Mouse (Mus musculus) liver, embryonic 14.5 days (tissue): ENCODE measurements around the gene Eci1. TPM values are rescaled to one million over a fixed set of nuclear protein-coding genes. Genes with fewer than 3 reads are reported as not detected.

Experiments
- ATAC-seq: fragments of 200-750 bp; cut with Nextera tagmentation; 2 replicates; pipeline ENCODE4 v1.8.0; 2017; ENCODE audit warnings: moderate number of reproducible peaks, mild to moderate bottlenecking, moderate library complexity; ENCODE audit not compliant: insufficient read depth
- DNase-seq, 3 experiments: peaks; one replicate each; pipeline ENCODE4 v3.0.0-alpha.2; 2012 to 2013; ENCODE audit warnings: low read depth in 3 of 3, low spot score in 3 of 3
- H3K27ac ChIP-seq: fragments of 300-500 bp; sonication (generic); 2 replicates; pipeline ENCODE4 v1.5.1; 2014; ENCODE audit warnings: moderate library complexity, mild to moderate bottlenecking, control low read depth, inconsistent platforms
- H3K27me3 ChIP-seq: fragments of 300-500 bp; sonication (generic); 2 replicates; pipeline ENCODE4 v1.6.1; 2014; ENCODE audit warnings: mild to moderate bottlenecking, low read length, moderate library complexity; ENCODE audit not compliant: control insufficient read depth, insufficient read depth
- H3K36me3 ChIP-seq: fragments of 300-500 bp; sonication (generic); replicated peaks from 2 replicates; pipeline ENCODE4 v1.6.1; 2014; ENCODE audit warnings: low read depth; ENCODE audit not compliant: control insufficient read depth, insufficient read depth
- H3K4me1 ChIP-seq, 2 experiments: fragments of 200-500 bp in 1 of 2; fragments of 300-500 bp in 1 of 2; sonication (generic) in 1 of 2; replicated peaks; 2 replicates each; pipeline ENCODE4 v1.6.1; 2012 to 2014; ENCODE audit warnings: antibody characterized with exemption in 1 of 2, inconsistent platforms in 1 of 2, low read length in 1 of 2; ENCODE audit not compliant: control insufficient read depth in 2 of 2, insufficient read depth in 2 of 2
- H3K4me2 ChIP-seq: fragments of 300-500 bp; sonication (generic); 2 replicates; pipeline ENCODE4 v1.6.1; 2014; ENCODE audit warnings: low read depth, mild to moderate bottlenecking, control low read depth, moderate library complexity
- H3K4me3 ChIP-seq, 2 experiments: fragments of 200-500 bp in 1 of 2; fragments of 300-500 bp in 1 of 2; sonication (generic) in 1 of 2; 2 replicates each; pipeline ENCODE4 v1.5.1; 2012 to 2014; ENCODE audit warnings: low read depth in 2 of 2, low read length in 2 of 2, mild to moderate bottlenecking in 2 of 2, control low read depth in 1 of 2, inconsistent platforms in 1 of 2, moderate library complexity in 1 of 2; ENCODE audit not compliant: insufficient read depth in 1 of 2
- H3K9ac ChIP-seq: fragments of 300-500 bp; sonication (generic); replicated peaks from 2 replicates; pipeline ENCODE4 v1.6.1; 2014; ENCODE audit warnings: mild to moderate bottlenecking, control low read depth, moderate library complexity
- H3K9me3 ChIP-seq: fragments of 300-500 bp; sonication (generic); 2 replicates; pipeline ENCODE4 v1.6.1; 2016; ENCODE audit warnings: low read length, mixed read lengths; ENCODE audit not compliant: control insufficient read depth
- CTCF ChIP-seq: IDR thresholded peaks from 2 replicates; pipeline ENCODE4 v1.5.1; 2016; ENCODE audit warnings: antibody characterized with exemption, low read depth, control low read depth
- EP300 ChIP-seq: IDR thresholded peaks from 2 replicates; pipeline ENCODE4 v1.6.1; 2016; ENCODE audit warnings: antibody characterized with exemption, low read depth
- WGBS: fragments of 180-500 bp; shearing (Covaris S2); extraction: QIAGEN DNeasy Blood & Tissue Kit; methylation state at CpG from one replicate; pipeline ENCODE4 v1.1.7; 2014; ENCODE audit not compliant: insufficient replicate concordance; 5-methylcytosine and 5-hydroxymethylcytosine counted together
- polyA plus RNA-seq, 2 experiments: library from polyadenylated mRNA; depleted of rRNA in 1 of 2; stranded (reverse) in 1 of 2; unstranded in 1 of 2; fragments of >200 nt; fragmentation: Nextera tagmentation in 1 of 2; extraction: Ambion mirVana in 1 of 2; gene quantifications; 2 replicates each; pipeline versions ENCODE4 v1.2.1 to v1.2.3; 2012 to 2014

Gene Eci1
- 42.3 and 48.3 TPM in 2 replicates for polyA plus RNA-seq (2012; rRNA removed)
- polyA plus RNA-seq (2014; fragmentation: Nextera tagmentation; extraction: Ambion mirVana): 56.4 and 64.7 TPM in 2 replicates

GRCm38 (mm10) chr17:24426471-24427169 lies at the start of gene Eci1:
TSS of gene Eci1 (plus strand) at chr17:24426641.
- TF ChIP-seq EP300: no peak
- no peak for TF ChIP-seq CTCF
- Histone ChIP-seq H3K36me3 (peaks cover 38% of the 10 kb centered on the region), H3K27me3 (no peaks in the 10 kb centered on the region), H3K9ac (peak within 1 kb of the TSS; percentile 56), H3K4me2 (peak within 1 kb of the TSS; percentile 95), H3K4me3 (peak within 1 kb of the TSS; percentile 61 to 81), H3K27ac (peak within 1 kb of the TSS; percentile 32), H3K9me3 (no peaks in the 10 kb centered on the region), H3K4me1 (peaks cover 2 to 4% of the 10 kb centered on the region in 2 experiments; a peak in 2 of 4 replicates)
- under 1% methylated on average over 48 of the region's 48 CpGs for WGBS
- peak; percentile 88 to 89 (median 88) for DNase-seq
- peak; percentile 96 for ATAC-seq

- 78% methylated on average over 2 of the region's 2 CpGs for WGBS
- H3K9me3 ChIP-seq: no peaks in the 10 kb centered on the region
- H3K27me3 ChIP-seq: no peaks in the 10 kb centered on the region
- no peak for DNase-seq
- H3K27ac ChIP-seq: no peak overlapping the region
- no peak overlapping the region for H3K4me3 ChIP-seq
- peaks cover 0 to 17% of the 10 kb centered on the region in 2 experiments; a peak in 3 of 4 replicates for H3K4me1 ChIP-seq
- ATAC-seq: no peak
- peaks cover 67% of the 10 kb centered on the region for H3K36me3 ChIP-seq
- TF ChIP-seq EP300: no peak
- no peak for TF ChIP-seq CTCF
- H3K4me2 ChIP-seq: no peak overlapping the region
- no peak overlapping the region for H3K9ac ChIP-seq
Observed at GRCm38 (mm10) chr17:24378496-24378895, 47.9 kb upstream of the Eci1 start.

- Histone ChIP-seq H3K9me3 (no peaks in the 10 kb centered on the region), H3K4me1 (no peaks in the 10 kb centered on the region), H3K9ac (no peak overlapping the region), H3K4me3 (no peak overlapping the region), H3K4me2 (no peak overlapping the region), H3K27ac (no peak overlapping the region), H3K36me3 (peaks cover 73% of the 10 kb centered on the region), H3K27me3 (no peaks in the 10 kb centered on the region)
- WGBS: 76% methylated on average over 8 of the region's 8 CpGs
- TF ChIP-seq CTCF (no peak), EP300 (no peak)
- ATAC-seq (no peak), DNase-seq (no peak)
Observed at GRCm38 (mm10) chr17:24383789-24384188, 42.7 kb upstream of the Eci1 start.

- TF ChIP-seq CTCF (no peak), EP300 (no peak)
- Histone ChIP-seq H3K4me2 (no peak overlapping the region), H3K27ac (no peak overlapping the region), H3K9ac (no peak overlapping the region), H3K4me3 (no peak overlapping the region), H3K9me3 (no peaks in the 10 kb centered on the region), H3K27me3 (no peaks in the 10 kb centered on the region), H3K36me3 (peaks cover 70% of the 10 kb centered on the region), H3K4me1 (no peaks in the 10 kb centered on the region)
- WGBS: 82% methylated on average over 5 of the region's 5 CpGs
- DNase-seq (no peak), ATAC-seq (no peak)
Observed at GRCm38 (mm10) chr17:24388711-24389110, 37.7 kb upstream of the Eci1 start.

GRCm38 (mm10) chr17:24389865-24390264 lies 36.6 kb upstream of the Eci1 start:
- 9% methylated on average over 2 of the region's 2 CpGs for WGBS
- TF ChIP-seq CTCF (peak; percentile 82), EP300 (no peak)
- H3K36me3 ChIP-seq: peaks cover 59% of the 10 kb centered on the region
- peak in 2 of 3 experiments; percentile 13 to 19 for DNase-seq
- no peak overlapping the region for H3K4me2 ChIP-seq
- H3K4me1 ChIP-seq: no peaks in the 10 kb centered on the region
- no peak overlapping the region for H3K4me3 ChIP-seq
- H3K9me3 ChIP-seq: no peaks in the 10 kb centered on the region
- no peak overlapping the region for H3K27ac ChIP-seq
- no peaks in the 10 kb centered on the region for H3K27me3 ChIP-seq
- ATAC-seq: no peak; the same call in 1 of the 2 replicates
- no peak overlapping the region for H3K9ac ChIP-seq
